Mouse (Mus musculus) limb, embryonic 10.5 days (tissue): Measurements from ENCODE around the gene Atxn1. TPM values are rescaled to one million over a fixed set of nuclear protein-coding genes. Genes with fewer than 3 reads are reported as not detected.

Source experiments
- DNase-seq: peaks from one replicate; pipeline ENCODE4 v3.0.0-alpha.2; 2017; ENCODE audit warnings: low spot score
- H3K27ac ChIP-seq: fragments of 300-500 bp; sonication (generic); 2 replicates; pipeline ENCODE4 v1.5.1; 2016; ENCODE audit warnings: mild to moderate bottlenecking
- H3K27me3 ChIP-seq: fragments of 300-500 bp; sonication (generic); 2 replicates; pipeline ENCODE4 v1.6.1; 2016; ENCODE audit warnings: low read depth, mild to moderate bottlenecking; ENCODE audit not compliant: poor library complexity, severe bottlenecking
- H3K36me3 ChIP-seq: fragments of 300-500 bp; sonication (generic); 2 replicates; pipeline ENCODE4 v1.6.1; 2016; ENCODE audit warnings: mild to moderate bottlenecking, moderate library complexity
- H3K4me1 ChIP-seq: fragments of 300-500 bp; sonication (generic); 2 replicates; pipeline ENCODE4 v1.6.1; 2016
- H3K4me3 ChIP-seq: fragments of 300-500 bp; sonication (generic); 2 replicates; pipeline ENCODE4 v1.5.1; 2016; ENCODE audit warnings: mild to moderate bottlenecking, moderate library complexity
- H3K9me3 ChIP-seq: fragments of 300-500 bp; sonication (generic); replicated peaks from 2 replicates; pipeline ENCODE4 v1.6.1; 2016; ENCODE audit warnings: mild to moderate bottlenecking
- WGBS: fragments of 180-500 bp; shearing (Covaris S2); methylation state at CpG from one replicate; pipeline ENCODE4 v1.1.7; 2016; 5-methylcytosine and 5-hydroxymethylcytosine counted together
- polyA plus RNA-seq: library from polyadenylated mRNA; unstranded; fragments of >200 nt; fragmentation: Nextera tagmentation; extraction: Ambion mirVana; gene quantifications from 2 replicates; pipeline ENCODE4 v1.2.1, GENCODE M21; 2016

Atxn1 gene
- polyA plus RNA-seq, 1 experiment from 2014 or later, result 1.4 TPM

- H3K9me3 ChIP-seq, result no peaks in the 10 kb centered on the region
- DNase-seq, result peak; percentile 83
- H3K4me1 ChIP-seq, result peaks cover 17% of the 10 kb centered on the region
- 18% methylated on average over 10 of the region's 10 CpGs for WGBS
- H3K36me3 ChIP-seq, result no peaks in the 10 kb centered on the region
- H3K27me3 ChIP-seq, result no peaks in the 10 kb centered on the region
- peak overlapping the region; percentile 48 for H3K4me3 ChIP-seq
- peak overlapping the region; percentile 76 for H3K27ac ChIP-seq
Observed at GRCm38 (mm10) chr13:45539205-45539568, 425.6 kb downstream of the Atxn1 start.

GRCm38 (mm10) chr13:45538532-45539204 is 426.1 kb downstream of the Atxn1 start:
- Histone ChIP-seq H3K4me3 (peak overlapping the region; percentile 48), H3K27me3 (no peaks in the 10 kb centered on the region), H3K4me1 (peaks cover 17% of the 10 kb centered on the region), H3K9me3 (no peaks in the 10 kb centered on the region), H3K27ac (peak overlapping the region; percentile 76), H3K36me3 (no peaks in the 10 kb centered on the region)
- peak; percentile 79 for DNase-seq
- 26% methylated on average over 10 of the region's 10 CpGs for WGBS

GRCm38 (mm10) chr13:45538091-45538490 is 426.7 kb downstream of the Atxn1 start:
- no peaks in the 10 kb centered on the region for H3K36me3 ChIP-seq
- H3K27ac ChIP-seq, result no peak overlapping the region
- no peak overlapping the region for H3K4me3 ChIP-seq
- no peak for DNase-seq
- peaks cover 17% of the 10 kb centered on the region for H3K4me1 ChIP-seq
- no peaks in the 10 kb centered on the region for H3K9me3 ChIP-seq
- 84% methylated on average over 9 of the region's 9 CpGs for WGBS
- no peaks in the 10 kb centered on the region for H3K27me3 ChIP-seq

GRCm38 (mm10) chr13:45537110-45537509 is 427.7 kb downstream of the Atxn1 start:
- DNase-seq, result no peak
- peaks cover 17% of the 10 kb centered on the region for H3K4me1 ChIP-seq
- no peaks in the 10 kb centered on the region for H3K27me3 ChIP-seq
- H3K27ac ChIP-seq, result no peak overlapping the region
- H3K36me3 ChIP-seq, result no peaks in the 10 kb centered on the region
- H3K4me3 ChIP-seq, result no peak overlapping the region
- H3K9me3 ChIP-seq, result no peaks in the 10 kb centered on the region
- 89% methylated on average over 9 of the region's 9 CpGs for WGBS

GRCm38 (mm10) chr13:45535731-45536453 is 428.9 kb downstream of the Atxn1 start:
- no peak overlapping the region for H3K4me3 ChIP-seq
- peaks cover 17% of the 10 kb centered on the region for H3K4me1 ChIP-seq
- no peaks in the 10 kb centered on the region for H3K27me3 ChIP-seq
- no peak overlapping the region for H3K27ac ChIP-seq
- WGBS, result 89% methylated on average over 9 of the region's 9 CpGs
- no peaks in the 10 kb centered on the region for H3K36me3 ChIP-seq
- H3K9me3 ChIP-seq, result no peaks in the 10 kb centered on the region
- DNase-seq, result no peak

GRCm38 (mm10) chr13:45530754-45531153 is 434.1 kb downstream of the Atxn1 start:
- Histone ChIP-seq H3K36me3 (no peaks in the 10 kb centered on the region), H3K4me3 (no peak overlapping the region), H3K4me1 (peaks cover 10% of the 10 kb centered on the region; the same call in 1 of the 2 replicates), H3K27me3 (no peaks in the 10 kb centered on the region), H3K27ac (no peak overlapping the region), H3K9me3 (no peaks in the 10 kb centered on the region)
- DNase-seq, result no peak
- WGBS, result 55% methylated on average over 6 of the region's 6 CpGs

GRCm38 (mm10) chr13:45528787-45529186 is 436.0 kb downstream of the Atxn1 start:
- DNase-seq, result no peak
- Histone ChIP-seq H3K4me3 (no peak overlapping the region), H3K27ac (no peak overlapping the region), H3K36me3 (no peaks in the 10 kb centered on the region), H3K9me3 (no peaks in the 10 kb centered on the region), H3K4me1 (peaks cover 13% of the 10 kb centered on the region; the same call in 1 of the 2 replicates), H3K27me3 (no peaks in the 10 kb centered on the region)
- 89% methylated on average over 4 of the region's 4 CpGs for WGBS

- Histone ChIP-seq H3K27me3 (no peaks in the 10 kb centered on the region), H3K4me1 (peaks cover 13% of the 10 kb centered on the region; the same call in 1 of the 2 replicates), H3K27ac (no peak overlapping the region), H3K9me3 (no peaks in the 10 kb centered on the region), H3K4me3 (no peak overlapping the region), H3K36me3 (no peaks in the 10 kb centered on the region)
- DNase-seq, result no peak
- 82% methylated on average over 11 of the region's 11 CpGs for WGBS
Observed at GRCm38 (mm10) chr13:45527232-45527964, 437.4 kb downstream of the Atxn1 start.

- Histone ChIP-seq H3K27me3 (no peaks in the 10 kb centered on the region), H3K9me3 (no peaks in the 10 kb centered on the region), H3K36me3 (no peaks in the 10 kb centered on the region), H3K4me1 (peaks cover 13% of the 10 kb centered on the region; the same call in 1 of the 2 replicates), H3K4me3 (no peak overlapping the region), H3K27ac (no peak overlapping the region)
- WGBS, result 70% methylated on average over 7 of the region's 7 CpGs
- no peak for DNase-seq
Observed at GRCm38 (mm10) chr13:45526230-45526629, 438.6 kb downstream of the Atxn1 start.

- 93% methylated on average over 6 of the region's 6 CpGs for WGBS
- H3K4me3 ChIP-seq, result no peak overlapping the region
Observed at GRCm38 (mm10) chr13:45524791-45525435, 439.9 kb downstream of the Atxn1 start.

GRCm38 (mm10) chr13:45524305-45524704 is 440.5 kb downstream of the Atxn1 start:
- peaks cover 3% of the 10 kb centered on the region; the same call in 1 of the 2 replicates for H3K36me3 ChIP-seq
- 58% methylated on average over 3 of the region's 3 CpGs for WGBS
- H3K27me3 ChIP-seq, result no peaks in the 10 kb centered on the region
- no peak overlapping the region for H3K27ac ChIP-seq
- no peaks in the 10 kb centered on the region for H3K9me3 ChIP-seq
- DNase-seq, result no peak
- H3K4me1 ChIP-seq, result peaks cover 10% of the 10 kb centered on the region; the same call in 1 of the 2 replicates
- no peak overlapping the region for H3K4me3 ChIP-seq

More at GRCm38 (mm10) chr13:45524791-45525435, 439.9 kb downstream of the Atxn1 start:
- Histone ChIP-seq H3K36me3 (peaks cover 3% of the 10 kb centered on the region; the same call in 1 of the 2 replicates), H3K27ac (no peak overlapping the region), H3K9me3 (no peaks in the 10 kb centered on the region), H3K4me1 (peaks cover 10% of the 10 kb centered on the region; the same call in 1 of the 2 replicates), H3K27me3 (no peaks in the 10 kb centered on the region)
- DNase-seq, result no peak
